Mouse (Mus musculus) left cerebral cortex, adult 6 months (tissue): Measurements from ENCODE around the gene BC028528. TPM values are rescaled to one million over a fixed set of nuclear protein-coding genes. Genes with fewer than 3 reads are reported as not detected.

Experiments
- long read RNA-seq, 2 experiments: library from polyadenylated mRNA; unstranded; transcript quantifications; one replicate each; pipeline ENCODE4 v2.0.0; 2019 to 2020
- polyA plus RNA-seq: library from polyadenylated mRNA; unstranded; fragments of <200 nt; fragmentation: Nextera tagmentation; gene quantifications from 2 replicates; pipeline ENCODE4 v1.2.3, GENCODE M21; 2021

BC028528 gene
- 10.3 and 13.7 TPM in 2 replicates for polyA plus RNA-seq
- long read RNA-seq, experiment 1, partial matches to known transcripts: 3 of 5 reads
- long read RNA-seq, experiment 1, other reads (novel, unspliced or antisense): 0 of 5 reads
- long read RNA-seq, experiment 2, partial matches to known transcripts: 1 of 10 reads
- long read RNA-seq, experiment 2, other reads (novel, unspliced or antisense): 1 of 10 reads

GRCm38 (mm10) chr3:95891211-95892065, at the start of gene BC028528:
BC028528 (minus strand) TSS chr3:95892005.

DNA sequence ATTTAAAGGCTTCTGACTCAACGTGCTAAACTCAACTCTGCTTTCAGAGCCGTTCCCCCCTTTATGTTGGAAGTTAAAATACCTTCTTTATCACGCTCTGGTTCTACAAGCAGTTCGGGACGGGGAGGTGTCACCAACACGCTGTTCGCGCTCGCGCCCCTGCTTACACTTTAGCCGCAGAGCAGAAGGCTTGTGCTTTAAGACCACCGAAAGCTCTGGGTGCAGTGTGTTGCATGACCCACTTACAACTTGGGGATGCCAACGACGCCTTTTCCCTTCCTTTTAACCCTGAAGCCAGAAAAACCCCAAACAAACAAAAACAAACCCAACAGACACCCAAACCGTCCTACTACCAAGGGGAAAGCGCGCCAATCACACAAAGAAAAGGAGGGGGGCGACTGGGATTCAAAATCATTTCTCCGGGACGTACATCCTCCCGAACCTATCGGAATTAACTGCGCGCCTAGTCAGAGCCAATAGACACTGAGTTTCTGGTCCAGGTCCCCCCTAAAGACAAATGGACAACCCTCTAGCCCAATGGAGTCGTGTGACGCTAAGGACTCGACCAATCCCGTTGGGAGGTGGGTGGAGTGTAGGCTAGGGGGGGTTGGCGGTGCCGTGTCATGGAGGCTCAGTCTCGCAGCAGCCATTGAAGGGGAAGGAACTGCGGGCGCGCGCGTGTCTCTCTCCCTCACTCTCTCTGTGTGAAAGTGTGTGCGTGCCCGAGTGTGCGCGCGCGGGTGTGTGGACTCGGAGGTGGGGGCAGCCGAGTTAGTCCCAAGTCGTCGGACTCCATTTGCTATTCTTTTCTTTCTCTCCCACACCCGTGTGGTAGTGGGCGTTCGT, 37.1 kb upstream of the BC028528 start, which contains the start of gene Anp32e:
Gene Anp32e (plus strand): TSS at position 589 of the 846 bp plus-strand sequence.

GRCm38 (mm10) chr3:95904568-95904967, 12.8 kb upstream of the BC028528 start, which contains the start of gene Car14:
Car14 (minus strand) TSS chr3:95904691.

GRCm38 (mm10) chr3:95893606-95894316, 2.0 kb upstream of the BC028528 start, which contains the start of gene Aph1a:
Aph1a (plus strand) TSS chr3:95893969.

GRCm38 (mm10) chr3:95881979-95882815, 9.6 kb downstream of the BC028528 start, which contains the start of gene Ciart:
Ciart (minus strand) TSS chr3:95882251.

DNA sequence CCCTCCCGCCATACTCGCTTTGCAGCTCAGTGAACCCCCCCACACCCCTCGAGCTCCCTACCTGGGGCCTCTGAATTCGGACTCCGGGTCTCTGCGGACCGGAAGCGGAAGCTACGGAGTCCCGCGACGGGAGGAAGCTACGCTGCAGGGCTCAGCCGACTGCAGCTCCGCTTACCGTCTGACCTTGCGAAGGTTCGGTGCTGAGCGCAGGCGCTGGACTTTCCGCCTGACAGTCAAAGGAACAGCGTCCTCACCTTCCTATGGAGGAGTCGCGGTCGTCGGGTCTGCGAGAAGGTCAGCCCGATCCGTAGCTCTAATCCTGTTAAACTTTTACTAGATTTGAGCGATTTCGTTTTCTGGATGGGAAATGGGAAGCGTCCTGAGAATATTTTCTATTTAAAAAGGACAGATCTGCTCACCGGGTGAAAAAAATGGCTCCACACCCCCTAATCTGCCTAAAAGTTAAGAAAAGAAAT, 20.4 kb downstream of the BC028528 start, which contains the start of gene Mrps21:
Gene Mrps21 (minus strand): TSS at position 128 of the 476 bp plus-strand sequence.

DNA sequence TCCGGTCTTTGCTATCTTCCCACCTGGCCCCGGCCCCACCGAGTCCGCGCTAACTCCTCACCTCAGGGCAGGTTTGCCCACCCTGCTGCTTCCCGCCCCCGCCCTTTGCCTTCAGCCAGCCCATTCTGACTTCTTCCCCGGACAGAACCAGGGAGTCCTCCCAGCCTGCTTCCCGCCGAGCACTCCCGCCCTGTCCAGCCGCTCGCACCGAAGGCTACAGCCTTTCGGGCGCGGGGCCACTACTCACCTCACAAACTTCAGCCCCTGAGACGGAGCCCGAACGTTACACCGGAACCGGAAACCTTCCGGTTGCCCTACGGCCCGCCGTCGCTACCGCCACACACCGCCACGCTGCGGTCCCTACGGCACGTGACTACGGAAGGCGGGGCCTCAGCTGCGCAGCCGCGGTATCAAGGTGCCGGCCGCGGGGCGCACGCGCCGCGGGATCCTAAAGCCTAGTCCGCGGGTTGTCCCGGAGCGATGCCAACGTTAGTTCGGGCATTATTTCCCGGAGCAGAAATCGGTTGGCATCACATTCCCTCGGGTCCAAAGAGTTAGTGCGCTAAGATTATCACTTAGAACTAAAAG, 36.2 kb downstream of the BC028528 start, which contains the start of gene Prpf3:
Gene Prpf3 (minus strand): TSS at position 384 of the 588 bp plus-strand sequence.

Other genes with a start within 250 kb of the BC028528 start
- 5.6 and 7.1 TPM in 2 replicates for gene Mcl1, start 233.2 kb downstream of the BC028528 start, polyA plus RNA-seq
- 2.8 and 4.0 TPM in 2 replicates for gene Adamtsl4, start 204.1 kb downstream of the BC028528 start, polyA plus RNA-seq
- 4.7 and 5.8 TPM in 2 replicates for gene Ecm1, start 152.4 kb downstream of the BC028528 start, polyA plus RNA-seq
- 23.7 and 29.0 TPM in 2 replicates for gene Tars2, start 131.8 kb downstream of the BC028528 start, polyA plus RNA-seq
- 29.7 and 41.0 TPM in 2 replicates for gene Rprd2, start 73.1 kb downstream of the BC028528 start, polyA plus RNA-seq
- 9.0 and 9.1 TPM in 2 replicates for gene Prpf3, start 36.1 kb downstream of the BC028528 start, polyA plus RNA-seq
- gene Mrps21, start 20.5 kb downstream of the BC028528 start, polyA plus RNA-seq: 668 and 693 TPM in 2 replicates
- gene Ciart, start 9.8 kb downstream of the BC028528 start, polyA plus RNA-seq: 12.7 and 22.7 TPM in 2 replicates
- 37.8 and 53.1 TPM in 2 replicates for gene Aph1a, start 2.0 kb upstream of the BC028528 start, polyA plus RNA-seq
- gene Car14, start 12.7 kb upstream of the BC028528 start, polyA plus RNA-seq: 10.7 and 14.9 TPM in 2 replicates
- 11.8 and 13.7 TPM in 2 replicates for gene Anp32e, start 37.2 kb upstream of the BC028528 start, polyA plus RNA-seq
- gene Plekho1, start 104.0 kb upstream of the BC028528 start, polyA plus RNA-seq: 16.5 and 28.8 TPM in 2 replicates
- gene Vps45, start 166.5 kb upstream of the BC028528 start, polyA plus RNA-seq: 26.6 and 36.6 TPM in 2 replicates
- gene Otud7b, start 212.5 kb upstream of the BC028528 start, polyA plus RNA-seq: 6.3 and 9.2 TPM in 2 replicates